Mouse (Mus musculus): Measurements from ENCODE around the gene Rpl23.
A peak's percentile ranks its signal among the peaks of the same experiment; 100 is the strongest.
"Not testable (repeated sequence)": the region's sequence is repeated elsewhere in the genome, so short reads cannot be mapped to it uniquely, and the experiment has no call there.

Gene Rpl23

GRCm38 (mm10) chr11:97766154-97766881 is 15.9 kb downstream of the Rpl23 start, which contains the start of gene Cwc25:
Cwc25 (minus strand) TSS chr11:97766556.
- DNase-seq (ENCODE audit: low spot score in 2 of 2), result peak; percentile 93 to 96

GRCm38 (mm10) chr11:97761638-97762037 is 20.6 kb downstream of the Rpl23 start:
- no peak for DNase-seq (ENCODE audit: low spot score in 2 of 2)

GRCm38 (mm10) chr11:97758942-97759341 is 23.3 kb downstream of the Rpl23 start:
- no peak for DNase-seq (ENCODE audit: low spot score in 2 of 2)

- no peak for DNase-seq (ENCODE audit: low spot score in 2 of 2)
Measured at GRCm38 (mm10) chr11:97758125-97758524, 24.1 kb downstream of the Rpl23 start.

DNA sequence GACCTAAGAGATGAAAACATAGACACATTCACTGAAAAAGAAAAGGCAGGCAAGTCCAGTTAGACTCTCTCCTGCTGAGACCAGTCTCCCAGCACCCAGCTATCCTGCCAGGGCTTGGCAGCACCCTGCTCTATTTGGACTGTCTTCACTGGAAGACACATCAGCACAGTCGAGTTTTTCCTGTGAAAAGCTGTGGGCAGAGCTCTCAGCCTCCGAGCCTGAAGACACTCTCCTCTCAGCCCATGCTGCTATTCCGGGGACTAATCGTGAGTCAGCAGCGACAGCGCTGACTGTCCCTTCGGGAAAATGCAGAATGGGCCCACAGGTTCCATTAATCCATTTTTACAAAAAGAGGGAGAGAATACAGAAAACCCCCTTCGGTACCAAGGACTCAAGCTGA is 29.0 kb downstream of the Rpl23 start:
- no peak for DNase-seq (ENCODE audit: low spot score in 2 of 2)

DNA sequence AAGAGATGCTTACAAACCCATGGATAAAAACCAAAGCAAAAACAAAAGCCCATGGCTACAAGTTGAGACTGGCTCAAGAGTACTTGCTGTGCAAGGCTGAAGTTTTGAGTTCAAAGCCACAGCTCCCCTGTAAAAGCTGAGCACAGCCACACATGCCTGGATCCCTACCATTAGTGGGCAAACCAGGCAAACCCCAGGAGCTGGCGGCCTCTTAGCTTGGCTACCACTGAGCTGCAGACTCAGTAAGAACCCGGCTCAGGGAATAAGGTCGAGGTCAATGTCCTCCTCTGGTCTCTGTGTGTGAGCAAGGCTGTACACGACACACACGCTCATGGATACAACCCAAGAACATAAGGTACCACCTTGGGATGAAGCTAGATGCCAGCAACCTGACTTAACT is 33.7 kb downstream of the Rpl23 start:
- no peak for DNase-seq (ENCODE audit: low spot score in 2 of 2)

- no peak for DNase-seq (ENCODE audit: low spot score in 2 of 2)
Measured at GRCm38 (mm10) chr11:97747773-97748172, 34.5 kb downstream of the Rpl23 start.

GRCm38 (mm10) chr11:97745331-97745721 is 36.9 kb downstream of the Rpl23 start:
- no peak for DNase-seq (ENCODE audit: low spot score in 2 of 2)

- DNase-seq (ENCODE audit: low spot score in 2 of 2), result peak; percentile 98 to 99
Measured at GRCm38 (mm10) chr11:97744718-97745330, 37.4 kb downstream of the Rpl23 start.

DNA sequence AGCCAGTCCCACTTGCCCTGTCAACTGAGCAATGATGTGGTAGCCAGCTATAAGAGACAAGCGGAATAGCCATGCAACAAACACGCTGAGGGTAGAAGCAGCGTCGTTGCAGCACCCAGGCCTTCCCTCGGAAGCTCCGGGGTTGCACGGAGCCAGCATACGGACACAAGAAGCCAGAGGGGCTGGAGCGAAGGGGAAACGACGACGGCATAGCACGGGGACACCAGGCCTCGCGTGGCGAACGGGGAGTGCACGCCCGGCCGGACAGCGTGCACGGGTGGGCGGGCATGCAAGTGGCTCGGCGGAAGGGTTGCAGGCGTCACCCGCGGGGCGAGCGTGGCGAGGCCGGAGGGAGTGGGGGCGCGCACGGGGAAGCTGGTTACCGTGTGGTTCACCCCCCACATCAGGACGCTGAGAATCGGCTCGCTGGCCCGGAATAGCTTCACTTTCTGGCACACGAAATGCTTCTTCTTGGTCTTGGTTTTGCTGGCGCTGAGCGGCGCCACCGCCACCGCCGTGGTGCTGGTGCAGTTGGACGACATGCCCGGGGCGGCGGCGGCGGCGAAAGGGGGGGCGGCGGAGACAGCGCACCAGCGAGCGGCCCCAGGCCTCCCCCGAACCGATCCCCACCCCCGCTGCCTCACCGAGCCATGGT is 38.0 kb downstream of the Rpl23 start, which contains the start of gene Pip4k2b:
Gene Pip4k2b (minus strand): TSS at position 642 of the 655 bp plus-strand sequence.
- DNase-seq (ENCODE audit: low spot score in 2 of 2), result peak in 1 of 2 experiments; percentile 75

DNA sequence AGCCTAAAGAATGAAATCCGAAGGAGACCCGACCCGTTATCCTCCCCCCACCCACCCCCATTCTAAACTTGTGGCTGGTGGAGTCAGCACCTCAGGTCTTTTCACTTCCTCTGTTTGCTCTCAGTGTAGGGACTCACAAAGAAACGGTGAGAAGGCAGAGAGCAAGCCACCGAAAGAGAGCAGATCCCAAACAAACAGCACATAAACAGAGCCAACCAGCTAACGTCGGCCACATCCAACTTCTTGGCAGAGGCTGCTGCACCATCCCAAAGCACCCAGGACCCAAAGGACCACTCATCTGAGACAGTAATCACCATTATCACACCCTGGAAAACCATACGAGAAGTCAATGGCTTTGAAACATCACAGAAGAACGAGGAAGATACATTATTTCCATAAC is 38.8 kb downstream of the Rpl23 start:
- DNase-seq (ENCODE audit: low spot score in 2 of 2), result no peak

- DNase-seq (ENCODE audit: low spot score in 2 of 2), result no peak
Measured at GRCm38 (mm10) chr11:97742591-97742990, 39.6 kb downstream of the Rpl23 start.

DNA sequence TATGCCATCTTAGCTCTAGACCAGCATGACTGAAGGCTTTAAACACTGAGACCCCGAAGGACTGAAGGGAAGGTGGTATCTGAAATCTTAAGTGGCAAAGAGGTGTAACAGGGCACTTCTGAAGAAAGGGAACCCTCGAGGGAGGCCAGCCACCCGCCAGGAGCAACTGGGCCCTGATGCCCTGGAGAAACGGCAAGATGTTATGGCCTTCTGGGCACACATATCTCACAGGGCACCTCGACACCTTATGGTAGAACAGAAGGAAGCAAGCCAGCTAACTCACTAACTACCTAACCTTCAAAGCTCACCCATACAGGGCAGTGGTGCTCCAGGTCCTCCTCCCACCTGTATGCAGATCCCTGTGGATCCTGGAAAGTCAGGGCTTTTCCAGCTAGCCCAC is 40.1 kb downstream of the Rpl23 start:
- DNase-seq (ENCODE audit: low spot score in 2 of 2), result no peak

DNA sequence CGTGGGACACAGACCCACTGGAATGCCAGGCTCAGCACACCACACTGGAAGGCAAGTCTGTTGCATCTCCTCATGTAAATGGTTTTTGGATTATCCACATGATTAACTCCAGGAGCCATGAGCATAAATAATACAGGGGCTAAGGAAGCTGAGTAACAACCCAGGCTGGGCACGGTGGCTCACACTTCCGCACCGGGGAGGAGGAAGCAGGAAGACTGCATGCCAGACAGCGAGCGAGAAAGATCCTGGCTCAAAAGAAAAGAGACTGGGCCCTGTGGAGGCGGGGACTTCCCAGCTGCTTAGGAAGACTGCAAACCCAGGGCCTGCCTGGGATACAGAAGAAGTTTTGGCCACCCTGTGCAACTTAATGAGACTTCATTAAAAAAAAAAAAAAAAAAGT is 42.0 kb downstream of the Rpl23 start:
- no peak for DNase-seq (ENCODE audit: low spot score in 2 of 2)

GRCm38 (mm10) chr11:97739155-97739554 is 43.1 kb downstream of the Rpl23 start:
- DNase-seq (ENCODE audit: low spot score in 2 of 2), result peak in 1 of 2 experiments; percentile 48

DNA sequence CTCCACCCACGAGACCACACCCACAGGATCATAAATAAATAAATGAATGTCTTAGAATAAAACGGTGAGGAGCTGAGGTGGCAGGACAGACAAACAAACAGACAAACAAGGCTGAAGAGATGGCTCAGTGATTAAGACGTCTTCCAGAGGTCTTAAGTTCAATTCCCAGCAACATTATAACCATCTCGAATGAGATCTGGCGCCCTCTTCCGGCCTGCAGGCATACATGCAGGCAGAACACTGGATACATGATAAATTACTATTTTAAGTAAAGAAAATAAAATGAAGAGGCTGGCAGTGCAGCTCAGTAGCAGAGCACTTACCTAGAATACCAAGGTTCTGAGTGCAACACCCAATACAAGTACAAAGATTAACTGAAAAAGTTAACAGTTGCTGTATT is 43.5 kb downstream of the Rpl23 start:
- peak in 1 of 2 experiments; percentile 61 for DNase-seq (ENCODE audit: low spot score in 2 of 2)

- no peak for DNase-seq (ENCODE audit: low spot score in 2 of 2)
Measured at GRCm38 (mm10) chr11:97737600-97737999, 44.6 kb downstream of the Rpl23 start.

GRCm38 (mm10) chr11:97736645-97737044 is 45.6 kb downstream of the Rpl23 start:
- DNase-seq (ENCODE audit: low spot score in 2 of 2), result no peak

DNA sequence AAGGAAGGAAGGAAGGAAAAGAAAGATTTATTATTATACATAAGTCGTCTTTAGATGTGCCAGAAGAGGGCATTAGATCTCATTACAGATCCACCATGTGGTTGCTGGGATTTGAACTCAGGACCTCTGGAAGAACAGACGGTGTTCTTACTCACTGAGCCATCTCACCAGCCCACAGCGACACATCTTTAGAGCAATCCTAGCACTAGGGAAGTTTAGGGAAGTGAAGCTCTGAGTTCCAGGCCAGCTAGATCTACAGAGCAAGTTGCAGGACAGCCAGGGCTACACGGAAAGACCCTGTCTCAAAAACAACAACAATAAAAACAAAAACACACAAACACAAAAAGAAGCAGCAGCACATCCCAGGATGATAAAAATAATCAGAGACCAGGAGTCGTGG is 47.4 kb downstream of the Rpl23 start:
- not testable (repeated sequence) for DNase-seq (ENCODE audit: low spot score in 2 of 2)

DNA sequence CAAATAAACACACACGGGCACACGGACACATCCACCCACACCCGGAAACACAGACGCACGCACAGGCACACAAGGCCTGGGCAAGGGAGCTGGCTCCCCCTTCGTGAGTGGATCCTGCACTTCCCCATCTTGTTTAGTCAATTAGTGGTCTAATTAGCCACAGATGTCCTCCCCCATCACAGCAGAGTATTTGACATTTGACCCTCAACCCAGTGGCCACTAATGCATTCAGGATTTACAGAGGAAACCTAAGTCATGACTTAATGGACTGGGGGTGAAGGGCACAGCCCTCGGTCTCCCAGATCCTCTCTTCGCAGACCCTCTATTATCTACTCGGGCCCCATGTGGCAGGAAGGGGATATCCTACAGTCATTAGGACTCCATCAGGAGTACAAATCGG is 48.5 kb downstream of the Rpl23 start:
- no peak for DNase-seq (ENCODE audit: low spot score in 2 of 2)

- no peak for DNase-seq (ENCODE audit: low spot score in 2 of 2)
Measured at GRCm38 (mm10) chr11:97728730-97729129, 53.5 kb downstream of the Rpl23 start.

- DNase-seq (ENCODE audit: low spot score in 2 of 2), result no peak
Measured at GRCm38 (mm10) chr11:97728311-97728710, 53.9 kb downstream of the Rpl23 start.
